Mouse (Mus musculus) ES-E14 (cell line): Measurements from ENCODE around the gene Pax1. TPM values are rescaled to one million over a fixed set of nuclear protein-coding genes. Genes with fewer than 3 reads are reported as not detected.
A peak's percentile ranks its signal among the peaks of the same experiment; 100 is the strongest.

Experiments used
- DNase-seq: peaks from one replicate; pipeline ENCODE4 v3.0.0-alpha.2; 2013; ENCODE audit warnings: low read depth, low spot score
- H3K27ac ChIP-seq: 2 replicates; pipeline ENCODE4 v1.5.1; 2012; ENCODE audit warnings: low read depth, mild to moderate bottlenecking, low read length, moderate library complexity, mixed read lengths; ENCODE audit not compliant: poor library complexity, insufficient read depth, severe bottlenecking
- H3K36me3 ChIP-seq: 2 replicates; pipeline ENCODE4 v1.6.1; 2012; ENCODE audit warnings: mild to moderate bottlenecking, low read length, moderate library complexity, mixed read lengths; ENCODE audit not compliant: control insufficient read depth, poor library complexity, insufficient read depth, severe bottlenecking
- H3K4me1 ChIP-seq, 2 experiments: fragments of 150-350 bp in 1 of 2; sonication (generic) in 1 of 2; 2 replicates each; pipeline ENCODE4 v1.6.1; 2012; ENCODE audit warnings: low read length in 2 of 2, mild to moderate bottlenecking in 1 of 2, mixed read lengths in 1 of 2; ENCODE audit not compliant: control insufficient read depth in 2 of 2, insufficient read depth in 2 of 2, poor library complexity in 1 of 2
- H3K4me3 ChIP-seq, 2 experiments: fragments of 150-350 bp in 1 of 2; sonication (generic) in 1 of 2; 2 replicates each; pipeline ENCODE4 v1.5.1; 2012; ENCODE audit warnings: low read length in 2 of 2, low read depth in 1 of 2, mild to moderate bottlenecking in 1 of 2, mixed read lengths in 1 of 2; ENCODE audit not compliant: insufficient read depth in 1 of 2, poor library complexity in 1 of 2, severe bottlenecking in 1 of 2
- H3K9ac ChIP-seq: 2 replicates; pipeline ENCODE4 v1.6.1; 2012; ENCODE audit warnings: low read depth, mild to moderate bottlenecking, low read length, mixed read lengths; ENCODE audit not compliant: poor library complexity, insufficient read depth, severe bottlenecking
- H3K9me3 ChIP-seq: fragments of 150-350 bp; sonication (generic); 2 replicates; pipeline ENCODE4 v1.6.1; 2012; ENCODE audit warnings: low read depth, mild to moderate bottlenecking, low read length; ENCODE audit not compliant: control insufficient read depth, insufficient read depth
- CHD2 ChIP-seq: IDR thresholded peaks from 2 replicates; pipeline ENCODE4 v1.6.1; 2014; ENCODE audit warnings: mild to moderate bottlenecking, low read depth, low read length, inconsistent platforms
- HCFC1 ChIP-seq: IDR thresholded peaks from 2 replicates; pipeline ENCODE4 v1.6.1; 2012; ENCODE audit warnings: low read length, inconsistent platforms, borderline replicate concordance; ENCODE audit not compliant: insufficient read depth
- MAFK ChIP-seq: IDR thresholded peaks from 2 replicates; pipeline ENCODE4 v1.6.1; 2014; ENCODE audit warnings: mild to moderate bottlenecking, low read depth, low read length, inconsistent platforms; ENCODE audit not compliant: insufficient read depth
- ZC3H11A ChIP-seq: IDR thresholded peaks from 2 replicates; pipeline ENCODE4 v1.6.1; 2012; ENCODE audit warnings: low read depth, mild to moderate bottlenecking, inconsistent platforms, low read length, borderline replicate concordance
- ZNF384 ChIP-seq: IDR thresholded peaks from 2 replicates; pipeline ENCODE4 v1.6.1; 2012; ENCODE audit warnings: low read depth, low read length, inconsistent platforms
- in situ Hi-C, 2 experiments: fragments of 600-800 bp; cut with MboI; formaldehyde crosslinking; loops; one replicate each; pipeline ENCODE4 v1.15.1; 2025; ENCODE audit warnings: low sequenced_read_pairs in 2 of 2, inconsistent platforms in 1 of 2; ENCODE audit not compliant: unreplicated experiment in 2 of 2
- total RNA-seq: library from RNA; depleted of rRNA; stranded (reverse); fragments of 300-350 nt; gene quantifications from 2 replicates; pipeline ENCODE4 v1.2.3, GENCODE M21; 2012; rRNA removed

Gene Pax1
- total RNA-seq, result 0.31 TPM in 1 of 2 replicates, not detected in the other

DNA sequence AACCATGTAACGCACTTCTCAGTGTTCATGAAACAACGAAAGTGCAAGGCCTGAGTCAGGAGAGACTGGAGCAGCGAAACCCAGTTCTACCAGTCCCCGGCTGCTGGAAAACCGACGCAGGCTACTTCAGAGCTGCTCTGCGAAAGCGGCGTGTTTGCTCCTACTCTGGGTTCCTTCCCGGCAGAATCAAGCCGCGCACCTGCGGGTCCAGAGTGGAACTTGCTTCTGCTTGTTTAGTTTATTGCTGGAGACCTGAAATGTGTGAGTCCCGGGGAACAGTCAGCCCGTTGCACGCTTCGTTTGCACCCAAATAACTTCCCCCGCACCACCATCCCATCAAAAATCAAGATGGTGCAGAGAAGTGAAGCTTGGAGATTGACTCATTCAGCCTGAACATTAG, at the start of gene Pax1:
TSS of gene Pax1 (plus strand) at position 345 of the 400 bp plus-strand sequence.
- Histone ChIP-seq H3K27ac (no peak within 1 kb of the TSS), H3K4me3 (peak within 1 kb of the TSS; percentile 14 to 37; a peak in 3 of 4 replicates), H3K9me3 (no peaks in the 10 kb centered on the region), H3K36me3 (no peaks in the 10 kb centered on the region), H3K9ac (0 out of 2 replicates have a peak within 1 kb of the TSS, but pooled peaks have one; percentile 14), H3K4me1 (peaks cover 0 to 4% of the 10 kb centered on the region in 2 experiments; a peak in 1 of 4 replicates)
- no peak for DNase-seq
- TF ChIP-seq MAFK, result no peak
- no peak for TF ChIP-seq CHD2
- no peak for TF ChIP-seq ZNF384
- TF ChIP-seq ZC3H11A, result no peak
- TF ChIP-seq HCFC1, result no peak
- in situ Hi-C loops, result loop anchor here (5.0 to 25.0 kb wide), 3 partner anchors 174 to 676 kb away; no protein-coding TSS in a partner anchor

DNA sequence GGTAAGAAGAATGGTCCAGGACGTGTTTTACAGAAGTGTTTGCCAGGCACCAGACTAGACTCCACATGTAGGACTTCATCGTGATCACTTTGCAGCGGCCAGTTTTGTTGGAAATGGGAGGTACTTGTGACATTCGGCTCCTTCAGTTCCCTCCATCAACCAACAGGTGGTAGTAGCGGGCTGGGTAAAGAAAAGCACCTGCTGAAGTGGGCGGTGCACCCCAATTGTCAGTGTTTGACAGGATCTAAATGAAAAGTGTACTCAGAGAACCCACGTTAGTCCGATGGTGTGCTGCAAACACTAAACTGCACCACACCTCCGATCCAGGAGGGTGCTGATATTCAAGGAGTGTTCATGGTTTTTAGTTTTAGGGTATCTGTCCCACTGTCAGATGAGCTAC, 40.7 kb upstream of the Pax1 start:
- no peaks in the 10 kb centered on the region for H3K36me3 ChIP-seq
- DNase-seq, result peak; percentile 68
- no peak overlapping the region for H3K4me3 ChIP-seq
- H3K9ac ChIP-seq, result no peak overlapping the region
- in situ Hi-C loops, result loop anchor here in 1 of 2 experiments (25.0 kb wide), 1 partner anchor 359 kb away; no protein-coding TSS in a partner anchor
- TF ChIP-seq HCFC1 (no peak), CHD2 (no peak), MAFK (no peak), ZC3H11A (0 out of 2 replicates have a peak, but pooled peaks have one; percentile 34), ZNF384 (no peak)
- no peak overlapping the region for H3K27ac ChIP-seq
- H3K4me1 ChIP-seq, result no peaks in the 10 kb centered on the region
- H3K9me3 ChIP-seq, result no peaks in the 10 kb centered on the region

DNA sequence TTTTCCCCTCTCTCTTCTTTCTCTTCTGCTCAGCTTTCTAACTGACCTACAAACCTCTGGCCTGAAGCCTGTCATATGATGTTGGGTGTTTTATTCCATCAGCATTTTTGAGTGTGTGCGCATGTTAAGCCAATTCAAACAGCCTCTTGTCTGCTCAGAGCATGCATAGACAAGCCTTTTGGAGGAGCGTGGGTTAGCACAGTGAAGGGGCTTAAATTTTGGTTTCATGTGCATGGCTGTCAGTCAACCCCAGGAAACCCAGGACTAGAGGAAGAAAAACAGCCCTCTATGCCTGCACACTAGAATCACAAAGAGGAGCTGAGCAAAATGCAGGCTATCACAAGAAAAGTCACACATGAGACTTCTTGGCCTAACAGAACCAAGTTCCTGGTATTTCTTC, 36.5 kb upstream of the Pax1 start:
- in situ Hi-C loops, result no loop called here
- Histone ChIP-seq H3K9ac (no peak overlapping the region), H3K4me1 (no peaks in the 10 kb centered on the region), H3K4me3 (no peak overlapping the region), H3K27ac (no peak overlapping the region), H3K9me3 (no peaks in the 10 kb centered on the region), H3K36me3 (no peaks in the 10 kb centered on the region)
- TF ChIP-seq CHD2 (no peak), HCFC1 (no peak), MAFK (no peak), ZNF384 (no peak), ZC3H11A (no peak)
- no peak for DNase-seq

DNA sequence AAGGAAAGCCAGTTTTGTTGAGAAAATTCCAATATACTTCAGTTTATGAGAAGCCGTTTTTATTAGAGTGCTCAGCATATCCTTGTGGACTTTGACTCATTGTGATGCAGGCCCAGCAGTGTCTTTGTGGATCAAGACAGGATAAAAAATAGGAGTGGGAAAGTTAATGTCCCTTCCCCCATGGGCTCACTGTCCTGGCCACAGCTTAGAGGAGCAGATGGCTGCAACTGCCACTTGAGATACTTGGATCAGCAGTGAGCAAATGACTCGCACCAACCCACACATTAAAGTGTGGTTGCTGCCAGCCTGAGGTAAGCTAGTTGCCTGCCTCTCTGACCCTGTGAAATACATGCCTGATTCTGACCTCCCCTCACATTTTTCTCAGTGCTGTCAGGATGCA, 29.0 kb upstream of the Pax1 start:
- no peaks in the 10 kb centered on the region for H3K4me1 ChIP-seq
- H3K9ac ChIP-seq, result no peak overlapping the region
- H3K4me3 ChIP-seq, result no peak overlapping the region
- no peaks in the 10 kb centered on the region for H3K9me3 ChIP-seq
- H3K36me3 ChIP-seq, result no peaks in the 10 kb centered on the region
- TF ChIP-seq ZNF384 (no peak), CHD2 (no peak), HCFC1 (no peak), ZC3H11A (no peak), MAFK (no peak)
- DNase-seq, result no peak
- H3K27ac ChIP-seq, result no peak overlapping the region
- in situ Hi-C loops, result no loop called here
